Mouse (Mus musculus) heart, adult 2 months (tissue): ENCODE measurements around the gene Xlr.

ENCODE experiments used
- CTCF ChIP-seq: fragments of 200-600 bp; IDR thresholded peaks from 2 replicates; pipeline ENCODE4 v1.8.1; 2022; ENCODE audit warnings: antibody characterized with exemption, mild to moderate bottlenecking, moderate library complexity
- POLR2A ChIP-seq: fragments of 200-500 bp; IDR thresholded peaks from 2 replicates; pipeline ENCODE4 v1.6.1; 2011; ENCODE audit warnings: mild to moderate bottlenecking, low read depth, low read length, control low read depth; ENCODE audit not compliant: insufficient read depth

DNA sequence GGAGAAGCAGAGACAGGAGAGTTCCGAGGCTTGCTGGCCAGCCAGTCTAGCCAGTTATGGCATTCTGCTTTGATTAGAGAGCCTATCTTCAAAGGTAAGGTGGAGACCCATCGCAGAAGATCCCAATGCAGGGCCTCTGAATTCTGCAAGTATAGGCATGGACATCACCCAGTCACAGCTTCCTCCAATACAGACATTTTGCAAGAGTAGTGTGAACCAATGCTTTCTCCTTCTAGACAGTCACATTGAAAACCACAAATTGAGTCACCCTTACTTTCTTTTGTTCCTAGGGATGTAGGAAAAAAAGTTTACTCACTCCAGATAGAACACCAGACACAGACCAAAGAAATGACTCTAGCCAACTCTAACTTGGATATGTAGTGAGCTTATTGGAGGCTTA is 68.5 kb downstream of the Xlr start:
- TF ChIP-seq POLR2A (no peak), CTCF (no peak)
